Mouse (Mus musculus) lung, adult 2 months (tissue): ENCODE measurements around the gene Ern1. TPM values are rescaled to one million over a fixed set of nuclear protein-coding genes. Genes with fewer than 3 reads are reported as not detected.

Experiments
- DNase-seq: peaks from one replicate; pipeline ENCODE4 v3.0.0; 2022
- H3K4me1 ChIP-seq: fragments of 200-500 bp; 2 replicates; pipeline ENCODE4 v1.6.1; 2011; ENCODE audit warnings: low read length; ENCODE audit not compliant: control insufficient read depth, insufficient read depth
- H3K4me3 ChIP-seq: fragments of 200-500 bp; replicated peaks from 2 replicates; pipeline ENCODE3; 2011; ENCODE audit warnings: low read depth, mild to moderate bottlenecking, control low read depth, low read length; ENCODE audit errors: extremely low read depth
- CTCF ChIP-seq: fragments of 200-500 bp; IDR thresholded peaks from 2 replicates; pipeline ENCODE4 v1.5.1; 2011; ENCODE audit warnings: mild to moderate bottlenecking, low read length, control low read depth; ENCODE audit not compliant: insufficient read depth
- POLR2A ChIP-seq: fragments of 200-500 bp; IDR thresholded peaks from 2 replicates; pipeline ENCODE4 v1.6.1; 2011; ENCODE audit warnings: low read depth, mild to moderate bottlenecking, control low read depth, low read length, borderline replicate concordance; ENCODE audit errors: extremely low read depth
- WGBS: fragments of 180-500 bp; shearing (Covaris S2); methylation state at CpG from one replicate; pipeline ENCODE4 v1.1.7; 2018; 5-methylcytosine and 5-hydroxymethylcytosine counted together
- polyA plus RNA-seq: library from polyadenylated mRNA; depleted of rRNA; stranded (reverse); fragments of >200 nt; gene quantifications from 2 replicates; pipeline ENCODE4 v1.2.3, GENCODE M21; 2012; rRNA removed

Ern1 gene
- polyA plus RNA-seq, 1 experiment, result 23.0 TPM

GRCm38 (mm10) chr11:106355382-106356128, 132.1 kb downstream of the Ern1 start:
- H3K4me1 ChIP-seq, result peaks cover 2% of the 10 kb centered on the region; the same call in 1 of the 2 replicates
- no peak for TF ChIP-seq CTCF
- no peak for TF ChIP-seq POLR2A
- H3K4me3 ChIP-seq, result no peak overlapping the region
- DNase-seq, result no peak
- WGBS, result 39% methylated on average over 19 of the region's 19 CpGs

- H3K4me3 ChIP-seq, result no peak overlapping the region
- 21% methylated on average over 1 of the region's 1 CpGs for WGBS
- H3K4me1 ChIP-seq, result peaks cover 2% of the 10 kb centered on the region; the same call in 1 of the 2 replicates
- no peak for TF ChIP-seq CTCF
- TF ChIP-seq POLR2A, result no peak
- DNase-seq, result no peak
Observed at GRCm38 (mm10) chr11:106354181-106354580, 133.5 kb downstream of the Ern1 start.

- TF ChIP-seq POLR2A (no peak), CTCF (no peak)
- 87% methylated on average over 12 of the region's 12 CpGs for WGBS
Observed at GRCm38 (mm10) chr11:106353188-106353587, 134.5 kb downstream of the Ern1 start, which contains the start of gene Scn4a. Gene Scn4a (minus strand): TSS chr11:106353288.

GRCm38 (mm10) chr11:106351941-106352340, 135.7 kb downstream of the Ern1 start:
- Histone ChIP-seq H3K4me1 (peaks cover 2% of the 10 kb centered on the region; the same call in 1 of the 2 replicates), H3K4me3 (no peak overlapping the region)
- no peak for DNase-seq
- WGBS, result 68% methylated on average over 4 of the region's 4 CpGs
- TF ChIP-seq POLR2A (no peak), CTCF (no peak)

More at GRCm38 (mm10) chr11:106353188-106353587, 134.5 kb downstream of the Ern1 start, which contains the start of gene Scn4a:
- Histone ChIP-seq H3K4me3 (no peak within 1 kb of the TSS), H3K4me1 (peaks cover 2% of the 10 kb centered on the region; the same call in 1 of the 2 replicates)
- no peak for DNase-seq

- DNase-seq, result no peak
- TF ChIP-seq POLR2A, result no peak
- no peak for TF ChIP-seq CTCF
- WGBS, result 62% methylated on average over 3 of the region's 3 CpGs
- H3K4me1 ChIP-seq, result peaks cover 2% of the 10 kb centered on the region; the same call in 1 of the 2 replicates
- H3K4me3 ChIP-seq, result no peak overlapping the region
Observed at GRCm38 (mm10) chr11:106351253-106351652, 136.4 kb downstream of the Ern1 start.

- H3K4me1 ChIP-seq, result peaks cover 2% of the 10 kb centered on the region; the same call in 1 of the 2 replicates
- TF ChIP-seq CTCF (no peak), POLR2A (no peak)
- 69% methylated on average over 5 of the region's 5 CpGs for WGBS
- H3K4me3 ChIP-seq, result no peak overlapping the region
- DNase-seq, result no peak
Observed at GRCm38 (mm10) chr11:106350853-106351252, 136.8 kb downstream of the Ern1 start.

- no peak for DNase-seq
- no peak for TF ChIP-seq POLR2A
- no peak for TF ChIP-seq CTCF
- H3K4me3 ChIP-seq, result no peak overlapping the region
- no peaks in the 10 kb centered on the region for H3K4me1 ChIP-seq
- WGBS, result 74% methylated on average over 6 of the region's 6 CpGs
Observed at GRCm38 (mm10) chr11:106349772-106350171, 137.9 kb downstream of the Ern1 start.

GRCm38 (mm10) chr11:106344910-106345309, 142.7 kb downstream of the Ern1 start:
- no peak for DNase-seq
- 50% methylated on average over 6 of the region's 6 CpGs for WGBS
- no peak for TF ChIP-seq POLR2A
- no peak for TF ChIP-seq CTCF
- Histone ChIP-seq H3K4me3 (no peak overlapping the region), H3K4me1 (no peaks in the 10 kb centered on the region)

Other genes starting within 250 kb of the Ern1 start
- gene Ftsj3, start 231.8 kb downstream of the Ern1 start, polyA plus RNA-seq, result 7.0 and 10.0 TPM in 2 replicates
- gene Psmc5, start 231.7 kb downstream of the Ern1 start, polyA plus RNA-seq, result 28.4 and 50.0 TPM in 2 replicates
- 107 and 125 TPM in 2 replicates for gene Smarcd2, start 214.9 kb downstream of the Ern1 start, polyA plus RNA-seq
- 0.05 and 0.06 TPM in 2 replicates for gene Tcam1, start 211.2 kb downstream of the Ern1 start, polyA plus RNA-seq
- 0.19 and 0.28 TPM in 2 replicates for gene Gh, start 186.0 kb downstream of the Ern1 start, polyA plus RNA-seq
- 25.7 and 45.9 TPM in 2 replicates for gene Cd79b, start 173.1 kb downstream of the Ern1 start, polyA plus RNA-seq
- gene Scn4a, start 134.6 kb downstream of the Ern1 start, polyA plus RNA-seq, result 1.1 and 4.2 TPM in 2 replicates
- 27.3 and 30.4 TPM in 2 replicates for gene Prr29, start 122.4 kb downstream of the Ern1 start, polyA plus RNA-seq
- gene Icam2, start 99.8 kb downstream of the Ern1 start, polyA plus RNA-seq, result 294 and 318 TPM in 2 replicates
- 12.6 and 15.1 TPM in 2 replicates for gene Tex2, start 125.6 kb upstream of the Ern1 start, polyA plus RNA-seq